Mouse (Mus musculus): ENCODE measurements at regions not wholly inside any gene's neighbourhood (a gene's known extent, or its start where the extent isn't known, plus 50 kb on each side); places are given as distances from the start of the nearest gene placed in this dataset.

GRCm38 (mm10) chr16:27507212-27507611 is 118.5 kb downstream of the Ccdc50 start:
- intact Hi-C loops (cut with DNase I; ENCODE audit: low total_unique reads): no loop called here
- DNase-seq: no peak

- intact Hi-C loops (cut with DNase I; ENCODE audit: low total_unique reads): no loop called here
- DNase-seq: peak; percentile 4
These were observed 135.0 kb downstream of the Ccdc50 start for GRCm38 (mm10) chr16:27523527-27524121.

GRCm38 (mm10) chr16:27526669-27527068 is 138.0 kb downstream of the Ccdc50 start:
- no peak for DNase-seq
- intact Hi-C loops (cut with DNase I; ENCODE audit: low total_unique reads): no loop called here

GRCm38 (mm10) chr16:27530634-27531033 is 142.0 kb downstream of the Ccdc50 start:
- intact Hi-C loops (cut with DNase I; ENCODE audit: low total_unique reads): no loop called here
- DNase-seq: no peak
